Mouse (Mus musculus): ENCODE measurements around the gene 9030612E09Rik. TPM values are rescaled to one million over a fixed set of nuclear protein-coding genes. Genes with fewer than 3 reads are reported as not detected.
A peak's percentile ranks its signal among the peaks of the same experiment; 100 is the strongest.

Gene 9030612E09Rik
- polyA plus RNA-seq, 1 experiment: not detected

GRCm38 (mm10) chr10:43221659-43222058, 47.2 kb downstream of the 9030612E09Rik start:
- Histone ChIP-seq H3K27me3 (ENCODE audit: control insufficient read depth) (no peaks in the 10 kb centered on the region), H3K4me1 (ENCODE audit: control insufficient read depth) (peaks cover 39% of the 10 kb centered on the region), H3K36me3 (ENCODE audit: control insufficient read depth) (peaks cover 4% of the 10 kb centered on the region), H3K4me3 (replicated peaks) (peak overlapping the region; percentile 78), H3K9me3 (ENCODE audit: control insufficient read depth, low read length) (no peaks in the 10 kb centered on the region)
- TF ChIP-seq TAL1 (IDR thresholded peaks at IDR 0.05; ENCODE audit: low read length): no peak
- TF ChIP-seq GATA1 (IDR thresholded peaks at IDR 0.05; ENCODE audit: low read length): no peak

- H3K27me3 ChIP-seq (ENCODE audit: control insufficient read depth): no peaks in the 10 kb centered on the region
- H3K9me3 ChIP-seq (ENCODE audit: control insufficient read depth, low read length): no peaks in the 10 kb centered on the region
- peaks cover 10% of the 10 kb centered on the region for H3K36me3 ChIP-seq (ENCODE audit: control insufficient read depth)
- H3K4me1 ChIP-seq (ENCODE audit: control insufficient read depth): peaks cover 48% of the 10 kb centered on the region
- no peak overlapping the region for H3K4me3 ChIP-seq (replicated peaks)
- TF ChIP-seq GATA1 (IDR thresholded peaks at IDR 0.05; ENCODE audit: low read length) (no peak), TAL1 (IDR thresholded peaks at IDR 0.05; ENCODE audit: low read length) (no peak)
These were observed 48.9 kb downstream of the 9030612E09Rik start for GRCm38 (mm10) chr10:43223391-43223790.

Other genes with a start within 250 kb of the 9030612E09Rik start
- gene Sobp, start 174 bp upstream of the 9030612E09Rik start, polyA plus RNA-seq (2012): not detected in 2 replicates
- 0.33 and 0.46 TPM in 2 replicates for gene Pdss2, start 46.8 kb downstream of the 9030612E09Rik start, polyA plus RNA-seq (2012)

Data from erythroblast, embryonic 14.5 days (primary cell).